23 mouse cellular contexts compared by ENCODE assay signal in the genomic region with DNA sequence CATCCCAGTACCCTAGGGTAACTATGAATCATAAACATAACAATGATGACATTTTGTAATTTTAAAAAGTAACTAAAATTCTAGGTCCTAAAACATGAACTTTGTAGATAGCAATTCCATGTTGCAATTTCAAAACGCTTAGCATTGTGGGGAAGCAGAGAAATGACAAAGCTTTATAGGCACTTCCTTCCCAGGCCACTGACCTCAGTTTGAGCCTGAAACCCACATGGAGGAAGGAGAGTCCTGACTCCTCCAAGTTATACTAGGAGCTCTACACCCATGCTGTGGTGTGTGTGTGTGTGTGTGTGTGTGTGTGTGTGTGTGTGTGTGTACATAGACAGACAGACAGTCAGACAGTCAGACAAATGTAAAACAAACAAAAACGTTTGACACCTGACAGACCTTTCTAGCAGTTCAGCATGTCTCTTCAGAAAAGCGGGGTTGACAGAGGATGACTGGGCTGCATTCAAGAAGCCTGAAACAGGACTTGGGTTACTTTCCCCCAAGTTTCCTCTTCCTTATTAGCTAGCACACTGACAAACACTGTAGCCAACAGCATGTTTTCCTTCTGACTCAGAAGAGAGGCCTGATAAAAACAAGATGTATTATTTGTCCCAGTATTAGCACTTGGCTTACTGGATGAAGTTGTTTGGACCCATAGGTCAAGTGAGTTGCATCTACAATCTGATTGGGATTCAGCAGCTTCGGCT. TPM values are rescaled to one million over a fixed set of nuclear protein-coding genes. Genes with fewer than 3 reads are reported as not detected.
DNase-seq lines count a peak whose midpoint lies in the region; ATAC-seq and TF ChIP-seq lines count a peak whose summit lies in the region.
"Had no signal": no experiment of that assay in that cellular context is flagged by ENCODE, and none has a peak within 500 bp of the region (broad histone marks: within the 10 kb centered on the region; RNA-seq: fewer than 3 reads in every experiment).

No protein-coding gene starts in this region.

- peaks cover 9% of the 10 kb centered on the region; the same call in 1 of the 2 replicates for H3K4me1 ChIP-seq in cerebellum, adult 2 months (ENCODE audit: control insufficient read depth, insufficient read depth, low read length)
- no peaks in the 10 kb centered on the region for H3K4me1 ChIP-seq in lung, postnatal 0 days (ENCODE audit: insufficient read depth, low read depth, low read length)
- no peaks in the 10 kb centered on the region for H3K4me1 ChIP-seq in forebrain, postnatal 0 days (ENCODE audit: insufficient read depth)
- H3K4me1 ChIP-seq: embryonic facial prominence, embryonic 12.5 days; intestine, embryonic 15.5 days; limb, embryonic 13.5 days; liver, embryonic 15.5 days; midbrain, embryonic 10.5 days had no signal

- TF ChIP-seq EP300 in lung, postnatal 0 days (IDR thresholded peaks at IDR 0.05), result no peak

- H3K36me3 ChIP-seq in lung, postnatal 0 days (ENCODE audit: insufficient read depth, low read length), result no peaks in the 10 kb centered on the region
- H3K36me3 ChIP-seq in forebrain, postnatal 0 days (ENCODE audit: insufficient read depth), result no peaks in the 10 kb centered on the region
- H3K36me3 ChIP-seq: embryonic facial prominence, embryonic 12.5 days; intestine, embryonic 15.5 days; limb, embryonic 13.5 days; liver, embryonic 15.5 days; midbrain, embryonic 10.5 days had no signal

- TF ChIP-seq CTCF in cerebellum, adult 2 months (IDR thresholded peaks at IDR 0.05; ENCODE audit: borderline replicate concordance, insufficient read depth, low read depth, low read length), result no peak
- TF ChIP-seq CTCF in lung, postnatal 0 days (IDR thresholded peaks at IDR 0.05), result no peak
- TF ChIP-seq CTCF in forebrain, postnatal 0 days (IDR thresholded peaks at IDR 0.05; ENCODE audit: low read depth), result no peak

- H3K9me3 ChIP-seq in lung, postnatal 0 days (ENCODE audit: low read length), result no peaks in the 10 kb centered on the region
- no peaks in the 10 kb centered on the region for H3K9me3 ChIP-seq in forebrain, postnatal 0 days (ENCODE audit: low read length)
- H3K9me3 ChIP-seq: embryonic facial prominence, embryonic 12.5 days; intestine, embryonic 15.5 days; limb, embryonic 13.5 days; liver, embryonic 15.5 days; midbrain, embryonic 10.5 days had no signal

- no peak overlapping the region for H3K4me3 ChIP-seq in cerebellum, adult 2 months (replicated peaks; ENCODE audit: insufficient read depth, low read depth, low read length)
- no peak overlapping the region for H3K4me3 ChIP-seq in lung, postnatal 0 days (ENCODE audit: low read depth, low read length)
- H3K4me3 ChIP-seq in forebrain, postnatal 0 days (ENCODE audit: low read depth, low read length), result no peak overlapping the region
- H3K4me3 ChIP-seq: embryonic facial prominence, embryonic 12.5 days; intestine, embryonic 15.5 days; limb, embryonic 13.5 days; liver, embryonic 15.5 days; midbrain, embryonic 10.5 days had no signal

- no peaks in the 10 kb centered on the region for H3K27me3 ChIP-seq in cerebellum, adult 2 months (ENCODE audit: control insufficient read depth, insufficient read depth, low read length)
- H3K27me3 ChIP-seq in lung, postnatal 0 days (replicated peaks; ENCODE audit: insufficient read depth, low read length), result no peaks in the 10 kb centered on the region
- H3K27me3 ChIP-seq in forebrain, postnatal 0 days (ENCODE audit: insufficient read depth, low read length), result no peaks in the 10 kb centered on the region
- H3K27me3 ChIP-seq: CH12.LX; embryonic facial prominence, embryonic 12.5 days; intestine, embryonic 15.5 days; liver, embryonic 15.5 days had no signal

- H3K27ac ChIP-seq in cerebellum, adult 2 months (ENCODE audit: insufficient read depth, low read length), result peak overlapping the region; percentile 50; the same call in 1 of the 2 replicates
- no peak overlapping the region for H3K27ac ChIP-seq in lung, postnatal 0 days (ENCODE audit: low read length)
- no peak overlapping the region for H3K27ac ChIP-seq in forebrain, postnatal 0 days (ENCODE audit: low read depth, low read length)
- H3K27ac ChIP-seq: embryonic facial prominence, embryonic 12.5 days; hindbrain, embryonic 14.5 days; intestine, embryonic 15.5 days; limb, embryonic 13.5 days; liver, embryonic 15.5 days; midbrain, embryonic 10.5 days had no signal

- no peak for DNase-seq in cerebellum, adult 2 months
- no peak for DNase-seq in cerebellum, postnatal 14 days
- peak; percentile 6 for DNase-seq in lung, postnatal 0 days (ENCODE audit: low spot score)
- DNase-seq in lung, postnatal 25 days (ENCODE audit: low spot score), result no peak
- DNase-seq in spleen, postnatal 4 days (ENCODE audit: low spot score in 2 of 2), result no peak
- no peak for DNase-seq in forebrain, postnatal 0 days
- DNase-seq: cerebellum, adult 8-10 months; kidney, postnatal 4 days; layer of hippocampus, adult 9-11 months; lung, postnatal 10 days; retina, postnatal 1 day; thymus, postnatal 25 days had no signal

- ATAC-seq in lung, postnatal 0 days, result no peak
- peak; percentile 77 for ATAC-seq in common myeloid progenitor, adult 5-6 weeks (replicated peaks; ENCODE audit: low read depth, poor library complexity, severe bottlenecking)
- ATAC-seq in megakaryocyte progenitor cell, adult 5-6 weeks (replicated peaks; ENCODE audit: poor library complexity), result peak; percentile 77
- ATAC-seq in forebrain, postnatal 0 days, result no peak
- ATAC-seq: intestine, embryonic 15.5 days had no signal

- no peak overlapping the region for H3K4me2 ChIP-seq in lung, postnatal 0 days (replicated peaks; ENCODE audit: low read depth, low read length)
- no peak overlapping the region for H3K4me2 ChIP-seq in forebrain, postnatal 0 days (ENCODE audit: low read depth)
- H3K4me2 ChIP-seq: embryonic facial prominence, embryonic 12.5 days; heart, embryonic 11.5 days; hindbrain, embryonic 14.5 days; intestine, embryonic 15.5 days; limb, embryonic 13.5 days; liver, embryonic 15.5 days had no signal

- no peak for TF ChIP-seq POLR2A in cerebellum, adult 2 months (IDR thresholded peaks at IDR 0.05; ENCODE audit: borderline replicate concordance, insufficient read depth, low read length)

- no peak overlapping the region for H3K9ac ChIP-seq in lung, postnatal 0 days (replicated peaks; ENCODE audit: low read depth)
- H3K9ac ChIP-seq in forebrain, postnatal 0 days, result no peak overlapping the region
- H3K9ac ChIP-seq: embryonic facial prominence, embryonic 12.5 days; hindbrain, embryonic 14.5 days; intestine, embryonic 15.5 days; limb, embryonic 13.5 days; liver, embryonic 15.5 days had no signal

- 69% methylated on average over 4 of the region's 4 CpGs for WGBS in cerebellum, adult 2 months
- 50% methylated on average over 4 of the region's 4 CpGs for WGBS in lung, postnatal 0 days
- 60% methylated on average over 4 of the region's 4 CpGs for WGBS in forebrain, postnatal 0 days

RNA-seq across cellular contexts. Expression of gene Mamld1, which starts 37.5 kb away (rescaled TPM):
- 23.7 and 29.1 TPM in 2 replicates for polyA plus RNA-seq in cerebellum, adult 2 months (2012; rRNA removed)
- polyA plus RNA-seq in lung, postnatal 0 days (2015; fragmentation: Nextera tagmentation; extraction: Ambion mirVana), result 2.4 and 2.5 TPM in 2 replicates
- total RNA-seq in common myeloid progenitor, adult 5-6 weeks (2017), result not detected in 2 replicates
- not detected in 2 replicates for total RNA-seq in megakaryocyte progenitor cell, adult 5-6 weeks (2015)
- not detected in 2 replicates for total RNA-seq in megakaryocyte progenitor cell, adult 5-6 weeks (2017)
- 6.8 and 7.0 TPM in 2 replicates for total RNA-seq in forebrain, postnatal 0 days (2014; rRNA removed)
- 4.7 and 5.0 TPM in 2 replicates for polyA plus RNA-seq in forebrain, postnatal 0 days (2015; fragmentation: Nextera tagmentation; extraction: Ambion mirVana)
- total RNA-seq: CH12.LX, MEL had no signal

Comparison
In these comparisons a context has a peak if more than half of its experiments do, and no peak if none do; other contexts are left out.
1. ATAC-seq: peak in common myeloid progenitor, adult 5-6 weeks (single experiment) and megakaryocyte progenitor cell, adult 5-6 weeks (single experiment); none in lung, postnatal 0 days (single experiment) and forebrain, postnatal 0 days (single experiment).